Mouse (Mus musculus): Measurements from ENCODE around the gene Lhb. TPM values are rescaled to one million over a fixed set of nuclear protein-coding genes. Genes with fewer than 3 reads are reported as not detected.

Lhb gene
- total and polyA plus RNA-seq, 3 experiments = 0.84 TPM; not detected in 2

DNA sequence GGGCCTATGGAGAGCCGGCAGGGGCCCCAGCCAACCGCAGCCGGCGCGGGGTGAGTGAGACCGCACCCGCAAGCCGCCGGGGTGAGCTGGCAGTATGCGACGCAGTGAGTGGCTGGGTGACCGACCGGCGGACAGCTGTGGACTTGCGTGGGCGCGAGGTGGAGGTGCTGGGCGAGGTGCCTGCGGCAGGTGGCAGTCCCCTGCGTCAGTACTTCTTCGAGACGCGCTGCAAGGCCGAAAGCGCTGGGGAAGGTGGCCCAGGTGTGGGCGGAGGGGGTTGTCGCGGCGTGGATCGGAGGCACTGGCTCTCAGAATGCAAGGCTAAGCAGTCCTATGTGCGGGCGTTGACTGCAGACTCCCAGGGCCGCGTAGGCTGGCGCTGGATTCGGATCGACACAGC, 5.0 kb upstream of the Lhb start:
- no peak overlapping the region for H3K27ac ChIP-seq
- H3K79me2 ChIP-seq (replicated peaks; ENCODE audit: control insufficient read depth, insufficient read depth, low read length) = no peaks in the 10 kb centered on the region
- no peak for DNase-seq
- no peak overlapping the region for H3K9ac ChIP-seq (ENCODE audit: low read depth, low read length)
- no peaks in the 10 kb centered on the region for H3K36me3 ChIP-seq (ENCODE audit: control insufficient read depth, insufficient read depth, low read length)
- no peak overlapping the region for H3K4me3 ChIP-seq
- peaks cover 6% of the 10 kb centered on the region for H3K27me3 ChIP-seq (ENCODE audit: control insufficient read depth, insufficient read depth, low read length)
- intact Hi-C loops (cut with DNase I) = no loop called here
- WGBS = 26% methylated on average over 37 of the region's 37 CpGs
- H3K4me1 ChIP-seq (ENCODE audit: control insufficient read depth, insufficient read depth, low read length) = no peaks in the 10 kb centered on the region
- no peak for TF ChIP-seq CTCF (IDR thresholded peaks at IDR 0.05)
- TF ChIP-seq EP300 (IDR thresholded peaks at IDR 0.05; ENCODE audit: insufficient read depth, low read depth, low read length) = no peak
- no peak for TF ChIP-seq POLR2A (IDR thresholded peaks at IDR 0.05; ENCODE audit: insufficient read depth, low read depth, low read length)

DNA sequence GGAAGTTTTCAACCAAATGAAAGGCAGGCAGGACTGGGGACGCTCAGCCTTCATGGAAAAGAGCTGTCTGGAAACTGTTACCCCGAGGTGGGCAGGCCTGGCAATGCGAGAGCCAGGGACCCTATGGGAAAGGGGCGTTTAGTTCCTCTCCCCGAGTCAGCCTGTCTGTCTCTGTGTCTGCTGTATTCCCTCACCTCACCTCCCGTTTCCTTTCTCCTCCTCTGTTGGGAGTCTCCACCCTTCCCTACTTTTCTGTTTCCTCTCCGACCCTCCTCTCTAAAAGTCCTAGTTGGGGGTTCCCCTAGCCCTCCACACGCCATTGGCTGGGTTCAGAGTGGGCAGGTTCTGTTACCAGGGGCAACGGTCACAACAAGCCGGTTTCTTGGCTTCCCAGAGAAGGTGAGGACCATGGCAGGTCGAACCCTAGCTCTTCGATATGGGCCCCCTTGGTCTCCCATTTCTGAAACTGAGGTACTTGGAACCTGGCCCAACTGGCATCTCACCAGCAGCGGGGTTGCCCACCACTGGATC, 2.6 kb upstream of the Lhb start:
- Histone ChIP-seq H3K9ac (ENCODE audit: low read depth, low read length) (no peak overlapping the region), H3K36me3 (ENCODE audit: control insufficient read depth, insufficient read depth, low read length) (no peaks in the 10 kb centered on the region), H3K79me2 (replicated peaks; ENCODE audit: control insufficient read depth, insufficient read depth, low read length) (no peaks in the 10 kb centered on the region), H3K4me1 (ENCODE audit: control insufficient read depth, insufficient read depth, low read length) (no peaks in the 10 kb centered on the region), H3K27me3 (ENCODE audit: control insufficient read depth, insufficient read depth, low read length) (peaks cover 6% of the 10 kb centered on the region), H3K4me3 (no peak overlapping the region), H3K27ac (no peak overlapping the region)
- intact Hi-C loops (cut with DNase I) = no loop called here
- TF ChIP-seq EP300 (IDR thresholded peaks at IDR 0.05; ENCODE audit: insufficient read depth, low read depth, low read length) (no peak), CTCF (IDR thresholded peaks at IDR 0.05) (no peak), POLR2A (IDR thresholded peaks at IDR 0.05; ENCODE audit: insufficient read depth, low read depth, low read length) (no peak)
- no peak for DNase-seq
- WGBS = 10% methylated on average over 13 of the region's 13 CpGs

DNA sequence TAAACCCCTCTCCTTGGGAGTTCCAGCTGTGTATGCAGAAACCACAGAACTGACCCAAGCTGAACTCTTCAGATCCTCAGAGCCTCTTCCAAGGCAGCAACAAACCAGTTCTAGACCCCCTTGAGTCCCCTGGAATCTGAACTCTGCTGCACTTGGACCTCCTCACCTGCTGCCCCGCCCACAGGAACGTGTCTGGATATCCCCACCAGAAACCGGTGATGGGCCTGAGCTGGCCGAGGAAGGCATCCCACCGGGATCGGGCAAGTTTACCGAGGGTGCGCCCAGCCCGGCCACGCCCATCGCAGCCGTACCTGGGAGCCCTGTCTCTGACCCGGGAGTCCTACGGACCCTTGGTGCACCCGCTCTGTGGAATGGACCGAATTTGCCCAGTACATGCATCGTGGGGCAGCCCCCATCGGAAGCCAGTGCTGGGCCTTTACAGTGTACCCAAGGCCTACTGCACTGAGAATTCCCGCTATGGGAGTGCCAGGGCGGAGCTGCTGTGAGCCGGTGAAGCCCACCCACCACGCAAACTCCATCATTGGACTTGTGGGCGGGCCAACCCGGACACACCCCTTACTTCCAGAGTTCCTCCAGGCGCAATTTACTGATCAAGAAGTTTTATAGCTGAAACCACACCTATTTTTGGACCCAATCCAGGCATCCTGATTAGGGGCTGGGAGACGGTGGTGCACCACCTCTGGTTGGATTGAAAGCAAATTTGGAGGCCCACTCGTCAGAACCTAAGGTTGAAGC, 583 bp upstream of the Lhb start:
- 25% methylated on average over 27 of the region's 27 CpGs for WGBS
- Histone ChIP-seq H3K36me3 (ENCODE audit: control insufficient read depth, insufficient read depth, low read length) (no peaks in the 10 kb centered on the region), H3K9ac (ENCODE audit: low read depth, low read length) (no peak overlapping the region), H3K79me2 (replicated peaks; ENCODE audit: control insufficient read depth, insufficient read depth, low read length) (no peaks in the 10 kb centered on the region), H3K27me3 (ENCODE audit: control insufficient read depth, insufficient read depth, low read length) (peaks cover 1% of the 10 kb centered on the region; the same call in 1 of the 2 replicates), H3K4me3 (no peak overlapping the region), H3K27ac (no peak overlapping the region), H3K4me1 (ENCODE audit: control insufficient read depth, insufficient read depth, low read length) (no peaks in the 10 kb centered on the region)
- no peak for DNase-seq
- intact Hi-C loops (cut with DNase I) = no loop called here
- TF ChIP-seq EP300 (IDR thresholded peaks at IDR 0.05; ENCODE audit: insufficient read depth, low read depth, low read length) (no peak), POLR2A (IDR thresholded peaks at IDR 0.05; ENCODE audit: insufficient read depth, low read depth, low read length) (no peak), CTCF (IDR thresholded peaks at IDR 0.05) (no peak)

DNA sequence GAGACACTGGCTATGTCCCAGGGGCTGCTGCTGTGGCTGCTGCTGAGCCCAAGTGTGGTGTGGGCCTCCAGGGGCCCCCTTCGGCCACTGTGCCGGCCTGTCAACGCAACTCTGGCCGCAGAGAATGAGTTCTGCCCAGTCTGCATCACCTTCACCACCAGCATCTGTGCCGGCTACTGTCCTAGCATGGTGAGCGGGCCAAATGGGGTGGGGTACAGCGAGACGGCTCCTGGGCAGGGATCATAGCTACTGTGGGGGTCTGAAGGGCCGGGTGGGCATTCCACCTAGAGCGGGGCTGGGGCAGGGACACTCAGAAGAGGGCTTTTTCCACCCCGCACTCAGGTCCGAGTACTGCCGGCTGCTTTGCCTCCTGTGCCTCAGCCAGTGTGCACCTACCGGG, 574 bp downstream of the Lhb start:
- H3K27me3 ChIP-seq (ENCODE audit: control insufficient read depth, insufficient read depth, low read length) = no peaks in the 10 kb centered on the region
- H3K36me3 ChIP-seq (ENCODE audit: control insufficient read depth, insufficient read depth, low read length) = no peaks in the 10 kb centered on the region

DNA sequence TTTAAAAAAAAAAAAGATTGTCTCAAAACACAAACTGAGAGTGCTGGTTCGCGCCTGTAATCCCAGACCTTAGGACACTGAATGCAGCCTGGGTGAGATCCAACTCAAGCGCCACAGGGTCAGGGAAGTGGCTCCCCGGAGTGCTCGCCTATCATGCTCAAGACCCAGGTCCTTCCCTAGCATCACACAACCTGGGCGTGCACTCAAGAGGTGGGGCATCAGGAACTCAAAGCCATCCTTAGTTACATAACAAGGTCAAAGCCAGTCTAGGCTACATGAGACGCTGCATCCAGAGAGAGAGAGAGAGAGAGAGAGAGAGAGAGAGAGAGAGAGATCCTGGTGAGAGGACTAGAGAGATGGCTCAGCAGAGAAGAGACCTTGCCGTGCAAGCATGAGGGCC, 5.9 kb downstream of the Lhb start:
- Histone ChIP-seq H3K36me3 (ENCODE audit: control insufficient read depth, insufficient read depth, low read length) (no peaks in the 10 kb centered on the region), H3K9ac (ENCODE audit: low read depth, low read length) (no peak overlapping the region), H3K4me3 (no peak overlapping the region), H3K79me2 (replicated peaks; ENCODE audit: control insufficient read depth, insufficient read depth, low read length) (peaks cover 4% of the 10 kb centered on the region; the same call in 1 of the 2 replicates), H3K27me3 (ENCODE audit: control insufficient read depth, insufficient read depth, low read length) (no peaks in the 10 kb centered on the region), H3K4me1 (ENCODE audit: control insufficient read depth, insufficient read depth, low read length) (no peaks in the 10 kb centered on the region), H3K27ac (no peak overlapping the region)
- TF ChIP-seq POLR2A (IDR thresholded peaks at IDR 0.05; ENCODE audit: insufficient read depth, low read depth, low read length) = no peak
- TF ChIP-seq CTCF (IDR thresholded peaks at IDR 0.05) = no peak
- no peak for TF ChIP-seq EP300 (IDR thresholded peaks at IDR 0.05; ENCODE audit: insufficient read depth, low read depth, low read length)
- intact Hi-C loops (cut with DNase I) = no loop called here
- no peak for DNase-seq
- 81% methylated on average over 8 of the region's 8 CpGs for WGBS

More for the DNA sequence above, 574 bp downstream of the Lhb start:
- Histone ChIP-seq H3K4me3 (no peak overlapping the region), H3K79me2 (replicated peaks; ENCODE audit: control insufficient read depth, insufficient read depth, low read length) (no peaks in the 10 kb centered on the region), H3K9ac (ENCODE audit: low read depth, low read length) (no peak overlapping the region), H3K4me1 (ENCODE audit: control insufficient read depth, insufficient read depth, low read length) (no peaks in the 10 kb centered on the region), H3K27ac (no peak overlapping the region)
- TF ChIP-seq EP300 (IDR thresholded peaks at IDR 0.05; ENCODE audit: insufficient read depth, low read depth, low read length) (no peak), CTCF (IDR thresholded peaks at IDR 0.05) (no peak), POLR2A (IDR thresholded peaks at IDR 0.05; ENCODE audit: insufficient read depth, low read depth, low read length) (no peak)
- DNase-seq = no peak
- intact Hi-C loops (cut with DNase I) = no loop called here
- 90% methylated on average over 14 of the region's 14 CpGs for WGBS

DNA sequence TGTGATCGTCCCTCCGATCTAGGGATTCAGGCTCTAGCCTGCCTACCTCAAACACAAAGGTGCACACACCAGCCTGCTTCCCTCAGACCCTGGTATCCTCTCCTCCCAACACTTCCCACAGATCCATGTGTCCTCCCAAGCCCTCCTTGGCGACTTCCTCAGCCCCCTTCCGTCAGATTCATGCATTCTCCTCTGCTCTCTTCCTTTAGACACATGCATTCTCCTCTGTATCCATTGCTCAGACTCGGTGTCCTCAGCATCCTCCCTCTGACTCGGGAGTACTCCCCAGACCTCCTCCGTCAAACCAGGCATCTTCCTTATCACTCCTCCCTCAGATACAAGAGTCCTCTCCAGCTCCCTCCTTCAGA, 13.2 kb downstream of the Lhb start:
- TF ChIP-seq CTCF (IDR thresholded peaks at IDR 0.05) (no peak), EP300 (IDR thresholded peaks at IDR 0.05; ENCODE audit: insufficient read depth, low read depth, low read length) (no peak), POLR2A (IDR thresholded peaks at IDR 0.05; ENCODE audit: insufficient read depth, low read depth, low read length) (no peak)
- H3K36me3 ChIP-seq (ENCODE audit: control insufficient read depth, insufficient read depth, low read length) = no peaks in the 10 kb centered on the region
- H3K27me3 ChIP-seq (ENCODE audit: control insufficient read depth, insufficient read depth, low read length) = no peaks in the 10 kb centered on the region
- intact Hi-C loops (cut with DNase I) = loop anchor here (1.0 to 2.0 kb wide), 2 partner anchors 25 to 27 kb away; partner anchors contain the start of gene Ftl1
- H3K79me2 ChIP-seq (replicated peaks; ENCODE audit: control insufficient read depth, insufficient read depth, low read length) = peaks cover 4% of the 10 kb centered on the region; the same call in 1 of the 2 replicates
- H3K4me3 ChIP-seq = peak overlapping the region; percentile 85
- peak overlapping the region; percentile 78 for H3K27ac ChIP-seq
- peaks cover 7% of the 10 kb centered on the region for H3K4me1 ChIP-seq (ENCODE audit: control insufficient read depth, insufficient read depth, low read length)
- 0% methylated on average over 7 of the region's 7 CpGs for WGBS
- H3K9ac ChIP-seq (ENCODE audit: low read depth, low read length) = peak overlapping the region; percentile 30
- DNase-seq = no peak
